Mouse (Mus musculus): ENCODE measurements around the gene Adgrf1.

- no peak for TF ChIP-seq CTCF (IDR thresholded peaks at IDR 0.05; ENCODE audit: borderline replicate concordance, control insufficient read depth, extremely low read depth, insufficient read depth, low read length, poor library complexity)
- no peak for TF ChIP-seq POLR2A (IDR thresholded peaks at IDR 0.05; ENCODE audit: control insufficient read depth, extremely low read depth, insufficient read depth, low read length, poor library complexity)
Observed at GRCm38 (mm10) chr17:43245364-43245763, 24.8 kb upstream of the Adgrf1 start.
